In the genomic region with DNA sequence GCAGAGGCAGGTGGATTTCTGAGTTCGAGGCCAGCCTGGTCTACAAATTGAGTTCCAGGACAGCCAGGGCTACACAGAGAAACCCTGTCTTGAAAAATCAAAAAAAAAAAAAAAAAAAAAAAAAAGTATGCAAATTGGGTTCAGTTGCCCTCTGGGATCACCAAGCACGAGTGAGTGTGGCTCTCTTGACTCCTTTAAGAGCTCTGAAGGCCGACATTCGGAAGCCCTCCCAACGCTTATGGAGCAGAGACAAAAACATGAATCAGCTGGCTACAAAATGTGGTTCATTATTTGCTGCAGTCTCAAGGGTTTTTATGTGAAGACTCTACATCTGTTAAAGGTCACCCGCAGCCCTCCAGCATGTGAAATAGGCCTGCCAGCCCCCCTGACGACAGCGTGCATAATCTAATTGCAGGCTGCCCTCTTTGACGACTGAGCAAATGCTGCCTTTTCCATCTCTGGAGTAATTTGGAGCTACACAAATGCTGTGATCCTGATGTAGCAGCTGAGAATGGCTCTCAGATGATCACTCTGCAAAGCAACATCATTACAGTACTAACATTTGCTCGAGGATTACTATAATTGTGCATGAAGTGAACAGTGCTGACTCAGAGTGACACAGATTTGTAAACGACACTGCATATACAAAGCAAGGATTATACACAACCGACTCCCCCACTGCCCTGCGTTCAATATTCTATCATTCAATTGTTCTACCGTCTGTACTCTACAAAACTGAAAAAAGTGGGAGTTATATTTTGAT, we compare ENCODE assay signal across 16 mouse cellular contexts. TPM values are rescaled to one million over a fixed set of nuclear protein-coding genes. Genes with fewer than 3 reads are reported as not detected.
A peak's percentile ranks its signal among the peaks of the same experiment; 100 is the strongest.
DNase-seq lines count a peak whose midpoint lies in the region; ATAC-seq and TF ChIP-seq lines count a peak whose summit lies in the region.
"Had no signal": no experiment of that assay in that cellular context is flagged by ENCODE, and none has a peak within 500 bp of the region (broad histone marks: within the 10 kb centered on the region; RNA-seq: fewer than 3 reads in every experiment).

No protein-coding gene starts in this region.

- H3K4me3 ChIP-seq in limb, embryonic 11.5 days (ENCODE audit: low read depth, low read length), result no peak overlapping the region
- H3K4me3 ChIP-seq in limb, embryonic 10.5 days, result no peak overlapping the region
- H3K4me3 ChIP-seq in forebrain, embryonic 14.5 days (ENCODE audit: low read depth, low read length), result no peak overlapping the region
- no peak overlapping the region for H3K4me3 ChIP-seq in midbrain, embryonic 11.5 days (ENCODE audit: low read depth, low read length)
- H3K4me3 ChIP-seq in lung, adult 2 months (replicated peaks; ENCODE audit: extremely low read depth, low read depth, low read length), result no peak overlapping the region
- H3K4me3 ChIP-seq: erythroblast, embryonic 14.5 days; heart, embryonic 13.5 days; liver, embryonic 15.5 days had no signal

- no peak for TF ChIP-seq CTCF in lung, adult 2 months (IDR thresholded peaks at IDR 0.05; ENCODE audit: insufficient read depth, low read length)

- H3K36me3 ChIP-seq in limb, embryonic 11.5 days (ENCODE audit: control insufficient read depth, insufficient read depth, low read length), result no peaks in the 10 kb centered on the region
- no peaks in the 10 kb centered on the region for H3K36me3 ChIP-seq in limb, embryonic 10.5 days
- no peaks in the 10 kb centered on the region for H3K36me3 ChIP-seq in forebrain, embryonic 14.5 days (ENCODE audit: control insufficient read depth, insufficient read depth, low read length)
- H3K36me3 ChIP-seq in midbrain, embryonic 11.5 days (ENCODE audit: control insufficient read depth, insufficient read depth, low read length), result no peaks in the 10 kb centered on the region
- H3K36me3 ChIP-seq: heart, embryonic 13.5 days; liver, embryonic 15.5 days had no signal

- no peak overlapping the region for H3K9ac ChIP-seq in limb, embryonic 11.5 days (ENCODE audit: low read length)
- H3K9ac ChIP-seq in forebrain, embryonic 14.5 days (ENCODE audit: low read length), result no peak overlapping the region
- no peak overlapping the region for H3K9ac ChIP-seq in midbrain, embryonic 11.5 days (ENCODE audit: low read length)
- H3K9ac ChIP-seq: heart, embryonic 13.5 days; liver, embryonic 15.5 days had no signal

- peaks cover 18% of the 10 kb centered on the region; the same call in 1 of the 2 replicates for H3K4me1 ChIP-seq in limb, embryonic 11.5 days (ENCODE audit: control insufficient read depth, insufficient read depth, low read length)
- peaks cover 38% of the 10 kb centered on the region for H3K4me1 ChIP-seq in limb, embryonic 10.5 days
- H3K4me1 ChIP-seq in forebrain, embryonic 14.5 days (ENCODE audit: control insufficient read depth, insufficient read depth, low read length), result no peaks in the 10 kb centered on the region
- 0 out of 2 replicates have a peak, but pooled peaks cover 3% of the 10 kb centered on the region for H3K4me1 ChIP-seq in midbrain, embryonic 11.5 days (ENCODE audit: control insufficient read depth, insufficient read depth, low read length)
- no peaks in the 10 kb centered on the region for H3K4me1 ChIP-seq in lung, adult 2 months (ENCODE audit: control insufficient read depth, insufficient read depth, low read length)
- H3K4me1 ChIP-seq: heart, embryonic 13.5 days; liver, embryonic 15.5 days had no signal

- no peak overlapping the region for H3K4me2 ChIP-seq in limb, embryonic 11.5 days (ENCODE audit: low read depth, severe bottlenecking)
- no peak overlapping the region for H3K4me2 ChIP-seq in forebrain, embryonic 14.5 days (ENCODE audit: low read length)
- H3K4me2 ChIP-seq in midbrain, embryonic 11.5 days, result no peak overlapping the region
- H3K4me2 ChIP-seq: heart, embryonic 13.5 days; liver, embryonic 15.5 days had no signal

- ATAC-seq in limb, embryonic 11.5 days (ENCODE audit: insufficient number of reproducible peaks, low FRiP score, low TSS enrichment, low read depth), result no peak
- ATAC-seq in forebrain, embryonic 14.5 days, result peak; percentile 78; the same call in 1 of the 2 replicates
- peak; percentile 88 for ATAC-seq in midbrain, embryonic 11.5 days (ENCODE audit: low FRiP score)
- ATAC-seq: intestine, postnatal 0 days had no signal

- 55% methylated on average over 14 of the region's 14 CpGs for WGBS in limb, embryonic 11.5 days
- 68% methylated on average over 14 of the region's 14 CpGs for WGBS in limb, embryonic 10.5 days
- 42% methylated on average over 14 of the region's 14 CpGs for WGBS in forebrain, embryonic 14.5 days
- WGBS in midbrain, embryonic 11.5 days, result 37% methylated on average over 14 of the region's 14 CpGs
- 68% methylated on average over 14 of the region's 14 CpGs for WGBS in lung, adult 2 months

- H3K27me3 ChIP-seq in limb, embryonic 11.5 days (ENCODE audit: control insufficient read depth, insufficient read depth, low read length), result no peaks in the 10 kb centered on the region
- no peaks in the 10 kb centered on the region for H3K27me3 ChIP-seq in limb, embryonic 10.5 days (ENCODE audit: low read depth, poor library complexity, severe bottlenecking)
- H3K27me3 ChIP-seq in forebrain, embryonic 14.5 days (replicated peaks; ENCODE audit: control insufficient read depth, insufficient read depth, low read length), result no peaks in the 10 kb centered on the region
- no peaks in the 10 kb centered on the region for H3K27me3 ChIP-seq in midbrain, embryonic 11.5 days (ENCODE audit: control insufficient read depth, insufficient read depth, low read length)
- H3K27me3 ChIP-seq: liver, embryonic 15.5 days had no signal

- H3K9me3 ChIP-seq in limb, embryonic 11.5 days (ENCODE audit: control insufficient read depth, low read length), result no peaks in the 10 kb centered on the region
- no peaks in the 10 kb centered on the region for H3K9me3 ChIP-seq in limb, embryonic 10.5 days (replicated peaks)
- no peaks in the 10 kb centered on the region for H3K9me3 ChIP-seq in forebrain, embryonic 14.5 days (replicated peaks; ENCODE audit: control insufficient read depth, low read length)
- no peaks in the 10 kb centered on the region for H3K9me3 ChIP-seq in midbrain, embryonic 11.5 days (ENCODE audit: control insufficient read depth, low read length)
- H3K9me3 ChIP-seq: heart, embryonic 13.5 days; liver, embryonic 15.5 days had no signal

- no peak for TF ChIP-seq POLR2A in lung, adult 2 months (IDR thresholded peaks at IDR 0.05; ENCODE audit: borderline replicate concordance, extremely low read depth, low read depth, low read length)

- no peak overlapping the region for H3K27ac ChIP-seq in limb, embryonic 11.5 days (replicated peaks; ENCODE audit: low read depth, low read length)
- H3K27ac ChIP-seq in limb, embryonic 10.5 days, result no peak overlapping the region
- H3K27ac ChIP-seq in forebrain, embryonic 14.5 days (ENCODE audit: low read depth, low read length), result no peak overlapping the region
- H3K27ac ChIP-seq in midbrain, embryonic 11.5 days (ENCODE audit: low read depth, low read length), result peak overlapping the region; percentile 14; the same call in 1 of the 2 replicates
- H3K27ac ChIP-seq: heart, embryonic 13.5 days; liver, embryonic 15.5 days had no signal

- peak; percentile 33 for DNase-seq in limb, embryonic 11.5 days (ENCODE audit: low spot score)
- no peak for DNase-seq in limb, embryonic 10.5 days (ENCODE audit: low spot score)
- peak; percentile 79 for DNase-seq in forebrain, embryonic 14.5 days (ENCODE audit: low spot score)
- peak; percentile 90 for DNase-seq in midbrain, embryonic 11.5 days (ENCODE audit: low spot score, missing footprints)
- DNase-seq in lung, adult 2 months, result no peak
- DNase-seq in left cerebral cortex, adult 18-20 months (ENCODE audit: low spot score in 2 of 2), result no peak
- no peak for DNase-seq in thymus, postnatal 36 days
- DNase-seq: cerebellum, adult 11-12 months; right cerebral cortex, postnatal 4 days; thymus, adult 18-20 months had no signal

RNA-seq across cellular contexts. Expression of a gene that starts 15.4 kb away (rescaled TPM):
- not detected in 2 replicates for polyA plus RNA-seq in limb, embryonic 11.5 days (2014; fragmentation: Nextera tagmentation; extraction: Ambion mirVana)
- not detected in 2 replicates for polyA plus RNA-seq in limb, embryonic 10.5 days (2016; fragmentation: Nextera tagmentation; extraction: Ambion mirVana)
- not detected in 2 replicates for polyA plus RNA-seq in forebrain, embryonic 14.5 days (2014; fragmentation: Nextera tagmentation; extraction: Ambion mirVana)
- polyA plus RNA-seq in midbrain, embryonic 11.5 days (2014; fragmentation: Nextera tagmentation; extraction: Ambion mirVana), result not detected in 2 replicates
- polyA plus RNA-seq in lung, adult 2 months (2012; rRNA removed), result not detected in 2 replicates
- not detected for total RNA-seq in left cerebral cortex, adult 18-20 months (2021)
- total RNA-seq: adrenal gland, adult 18-20 months; layer of hippocampus, postnatal 14 days had no signal
- polyA plus RNA-seq: erythroblast, embryonic 14.5 days; heart, embryonic 13.5 days; intestine, postnatal 0 days; liver, embryonic 15.5 days had no signal

RNA-seq across cellular contexts. Expression of a gene that starts 15.7 kb away (rescaled TPM):
- not detected in 2 replicates for polyA plus RNA-seq in limb, embryonic 11.5 days (2014; fragmentation: Nextera tagmentation; extraction: Ambion mirVana)
- polyA plus RNA-seq in limb, embryonic 10.5 days (2016; fragmentation: Nextera tagmentation; extraction: Ambion mirVana), result not detected in 2 replicates
- not detected in 2 replicates for polyA plus RNA-seq in forebrain, embryonic 14.5 days (2014; fragmentation: Nextera tagmentation; extraction: Ambion mirVana)
- polyA plus RNA-seq in midbrain, embryonic 11.5 days (2014; fragmentation: Nextera tagmentation; extraction: Ambion mirVana), result not detected in 2 replicates
- polyA plus RNA-seq in lung, adult 2 months (2012; rRNA removed), result not detected in 2 replicates
- total RNA-seq in left cerebral cortex, adult 18-20 months (2021), result not detected
- total RNA-seq: adrenal gland, adult 18-20 months; layer of hippocampus, postnatal 14 days had no signal
- polyA plus RNA-seq: erythroblast, embryonic 14.5 days; heart, embryonic 13.5 days; intestine, postnatal 0 days; liver, embryonic 15.5 days had no signal

RNA-seq across cellular contexts. Expression of a gene that starts 34.9 kb away (rescaled TPM):
- not detected in 2 replicates for polyA plus RNA-seq in limb, embryonic 11.5 days (2014; fragmentation: Nextera tagmentation; extraction: Ambion mirVana)
- polyA plus RNA-seq in limb, embryonic 10.5 days (2016; fragmentation: Nextera tagmentation; extraction: Ambion mirVana), result not detected in 2 replicates
- polyA plus RNA-seq in forebrain, embryonic 14.5 days (2014; fragmentation: Nextera tagmentation; extraction: Ambion mirVana), result not detected in 2 replicates
- polyA plus RNA-seq in midbrain, embryonic 11.5 days (2014; fragmentation: Nextera tagmentation; extraction: Ambion mirVana), result not detected in 2 replicates
- polyA plus RNA-seq in lung, adult 2 months (2012; rRNA removed), result 0.07 TPM in 1 of 2 replicates, not detected in the other
- not detected for total RNA-seq in left cerebral cortex, adult 18-20 months (2021)
- total RNA-seq: layer of hippocampus, postnatal 14 days had no signal
- polyA plus RNA-seq: erythroblast, embryonic 14.5 days; heart, embryonic 13.5 days had no signal

RNA-seq across cellular contexts. Expression of a gene that starts 41.3 kb away (rescaled TPM):
- not detected in 2 replicates for polyA plus RNA-seq in limb, embryonic 11.5 days (2014; fragmentation: Nextera tagmentation; extraction: Ambion mirVana)
- polyA plus RNA-seq in limb, embryonic 10.5 days (2016; fragmentation: Nextera tagmentation; extraction: Ambion mirVana), result not detected in 2 replicates
- 4.2 and 5.3 TPM in 2 replicates for polyA plus RNA-seq in forebrain, embryonic 14.5 days (2014; fragmentation: Nextera tagmentation; extraction: Ambion mirVana)
- 0.56 TPM in 1 of 2 replicates, not detected in the other for polyA plus RNA-seq in midbrain, embryonic 11.5 days (2014; fragmentation: Nextera tagmentation; extraction: Ambion mirVana)
- not detected in 2 replicates for polyA plus RNA-seq in lung, adult 2 months (2012; rRNA removed)
- not detected for total RNA-seq in left cerebral cortex, adult 18-20 months (2021)
- polyA plus RNA-seq: erythroblast, embryonic 14.5 days; heart, embryonic 13.5 days; liver, embryonic 15.5 days had no signal

Comparison
In these comparisons a context has a peak if more than half of its experiments do, and no peak if none do; other contexts are left out.
1. DNase-seq: peak in limb, embryonic 11.5 days (single experiment), forebrain, embryonic 14.5 days (single experiment) and midbrain, embryonic 11.5 days (single experiment); none in limb, embryonic 10.5 days (single experiment), lung, adult 2 months (single experiment), left cerebral cortex, adult 18-20 months (0 of 2) and thymus, postnatal 36 days (0 of 2).